Mouse (Mus musculus) embryonic fibroblast, embryonic 13.5 days (primary cell): ENCODE results near the gene H2-M10.5.
"Not testable (repeated sequence)": the region's sequence is repeated elsewhere in the genome, so short reads cannot be mapped to it uniquely, and the experiment has no call there.

ENCODE experiments used
- CTCF ChIP-seq: IDR thresholded peaks from 2 replicates; pipeline ENCODE4 v1.5.1; 2011; ENCODE audit warnings: mild to moderate bottlenecking, control low read depth, low read length, moderate library complexity, borderline replicate concordance; ENCODE audit not compliant: insufficient read depth
- POLR2A ChIP-seq: IDR thresholded peaks from 2 replicates; pipeline ENCODE4 v1.6.1; 2011; ENCODE audit warnings: low read depth, mild to moderate bottlenecking, control low read depth, low read length, moderate library complexity

DNA sequence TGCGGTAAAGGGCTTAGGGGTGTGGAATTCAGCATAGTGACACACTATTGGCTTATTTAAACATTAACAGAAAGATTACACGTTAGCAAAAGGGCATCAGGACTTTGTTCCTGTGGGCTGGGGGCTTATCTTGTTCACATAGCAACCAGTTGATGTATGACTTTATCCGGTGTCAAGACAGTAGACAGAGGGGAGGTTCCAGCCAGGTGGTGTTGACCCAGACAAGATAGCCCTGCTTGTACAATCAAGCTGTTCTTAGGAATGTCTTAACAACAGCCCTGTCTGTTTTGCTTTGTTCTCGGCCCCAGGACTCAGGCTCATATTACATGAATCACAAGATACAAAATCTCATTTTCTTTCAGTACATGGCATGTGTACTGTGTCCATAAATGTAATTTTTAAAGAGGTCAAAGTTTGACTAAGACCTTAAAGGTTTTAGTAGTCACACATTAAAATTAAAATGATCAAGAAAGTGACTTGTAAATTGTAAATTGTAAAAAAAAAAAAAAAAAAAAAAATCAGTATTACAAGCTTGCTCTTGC, 27.3 kb downstream of the H2-M10.5 start:
- TF ChIP-seq CTCF, POLR2A: not testable (repeated sequence)
